8 mouse cellular contexts compared by ENCODE assay signal in genomic region chr4:21814029-21814428, GRCm38 (mm10). TPM values are rescaled to one million over a fixed set of nuclear protein-coding genes. Genes with fewer than 3 reads are reported as not detected.
A peak's percentile ranks its signal among the peaks of the same experiment; 100 is the strongest.
DNase-seq lines count a peak whose midpoint lies in the region; ATAC-seq and TF ChIP-seq lines count a peak whose summit lies in the region.
"Had no signal": no experiment of that assay in that cellular context is flagged by ENCODE, and none has a peak within 500 bp of the region (broad histone marks: within the 10 kb centered on the region; RNA-seq: fewer than 3 reads in every experiment).

No protein-coding gene starts in this region.

- TF ChIP-seq RAD21 in MEL (IDR thresholded peaks at IDR 0.05; ENCODE audit: low read depth, low read length), result peak; percentile 91

- TF ChIP-seq EP300 in MEL (IDR thresholded peaks at IDR 0.05; ENCODE audit: low read depth in 1 of 2, low read length in 2 of 2), result no peak

- H3K36me3 ChIP-seq in MEL (ENCODE audit: control insufficient read depth in 1 of 2, insufficient read depth in 2 of 2, low read length in 2 of 2), result peaks cover 0 to 8% of the 10 kb centered on the region in 2 experiments; a peak in 2 of 4 replicates
- no peaks in the 10 kb centered on the region for H3K36me3 ChIP-seq in hindbrain, embryonic 11.5 days (ENCODE audit: control insufficient read depth, insufficient read depth, low read length)
- H3K36me3 ChIP-seq in lung, embryonic 16.5 days (ENCODE audit: control insufficient read depth, insufficient read depth, low read length), result peaks cover 18% of the 10 kb centered on the region

- peak; percentile 81 for DNase-seq in MEL (ENCODE audit: low read depth, low spot score)
- DNase-seq in brain, adult 2 months (ENCODE audit: low read depth, low spot score), result peak; percentile 76
- peak; percentile 17 for DNase-seq in fibroblast of lung, adult 2 months (ENCODE audit: low read depth)
- DNase-seq in hindbrain, embryonic 11.5 days (ENCODE audit: low spot score), result peak; percentile 76
- peak; percentile 43 to 45 for DNase-seq in layer of hippocampus, adult 2 months (ENCODE audit: low spot score in 2 of 2)
- peak; percentile 49 for DNase-seq in retina, postnatal 7 days (ENCODE audit: low read depth, low spot score)

- no peak overlapping the region for H3K4me2 ChIP-seq in hindbrain, embryonic 11.5 days (replicated peaks; ENCODE audit: low read depth, low read length)
- H3K4me2 ChIP-seq in lung, embryonic 16.5 days (ENCODE audit: low read depth, low read length), result no peak overlapping the region

- peak; percentile 86 for ATAC-seq in hindbrain, embryonic 11.5 days (ENCODE audit: low FRiP score)
- peak; percentile 54; the same call in 1 of the 2 replicates for ATAC-seq in lung, embryonic 16.5 days (ENCODE audit: low read depth)

- peak; percentile 67 to 93 (median 89) for TF ChIP-seq CTCF in MEL (IDR thresholded peaks at IDR 0.05 in 2 of 3, conservative IDR thresholded peaks at IDR 0.05 in 1 of 3; ENCODE audit: control insufficient read depth in 1 of 3, insufficient read depth in 1 of 3, low read depth in 2 of 3, low read length in 3 of 3, poor library complexity in 1 of 3, severe bottlenecking in 1 of 3)
- peak; percentile 96 for TF ChIP-seq CTCF in layer of hippocampus, adult 2 months (conservative IDR thresholded peaks at IDR 0.05)

- no peak overlapping the region for H3K9ac ChIP-seq in MEL (ENCODE audit: control insufficient read depth, low read depth, low read length, poor library complexity, severe bottlenecking)
- no peak overlapping the region for H3K9ac ChIP-seq in hindbrain, embryonic 11.5 days (ENCODE audit: low read depth, low read length)
- no peak overlapping the region for H3K9ac ChIP-seq in lung, embryonic 16.5 days (ENCODE audit: low read length)

- H3K27me3 ChIP-seq in MEL (ENCODE audit: control insufficient read depth in 1 of 2, insufficient read depth in 2 of 2, low read length in 2 of 2), result no peaks in the 10 kb centered on the region
- no peaks in the 10 kb centered on the region for H3K27me3 ChIP-seq in hindbrain, embryonic 11.5 days (ENCODE audit: control insufficient read depth, insufficient read depth, low read length)
- no peaks in the 10 kb centered on the region for H3K27me3 ChIP-seq in lung, embryonic 16.5 days (ENCODE audit: control insufficient read depth, insufficient read depth, low read depth, low read length)

- H3K4me1 ChIP-seq in MEL (ENCODE audit: control insufficient read depth in 1 of 2, insufficient read depth in 2 of 2, low read length in 2 of 2), result no peaks in the 10 kb centered on the region
- no peaks in the 10 kb centered on the region for H3K4me1 ChIP-seq in hindbrain, embryonic 11.5 days (replicated peaks; ENCODE audit: control insufficient read depth, insufficient read depth, low read length)
- no peaks in the 10 kb centered on the region for H3K4me1 ChIP-seq in lung, embryonic 16.5 days (replicated peaks; ENCODE audit: control insufficient read depth, insufficient read depth, low read length)

- H3K9me3 ChIP-seq in MEL (replicated peaks; ENCODE audit: insufficient read depth, low read length), result no peaks in the 10 kb centered on the region
- no peaks in the 10 kb centered on the region for H3K9me3 ChIP-seq in hindbrain, embryonic 11.5 days (ENCODE audit: control insufficient read depth, low read length)
- H3K9me3 ChIP-seq in lung, embryonic 16.5 days (ENCODE audit: control insufficient read depth, low read length), result no peaks in the 10 kb centered on the region

- H3K79me2 ChIP-seq in MEL (ENCODE audit: control insufficient read depth, insufficient read depth, low read length, poor library complexity), result no peaks in the 10 kb centered on the region

- no peak overlapping the region for H3K27ac ChIP-seq in MEL (ENCODE audit: control insufficient read depth, low read depth, low read length)
- H3K27ac ChIP-seq in hindbrain, embryonic 11.5 days (ENCODE audit: low read depth, low read length), result no peak overlapping the region
- H3K27ac ChIP-seq in layer of hippocampus, adult 2 months, result no peak overlapping the region
- no peak overlapping the region for H3K27ac ChIP-seq in lung, embryonic 16.5 days (ENCODE audit: low read length)
- H3K27ac ChIP-seq: macrophage had no signal

- no peak for TF ChIP-seq POLR2A in MEL (IDR thresholded peaks at IDR 0.05; ENCODE audit: control insufficient read depth in 1 of 2, insufficient read depth in 1 of 2, low read depth in 1 of 2, low read length in 2 of 2, poor library complexity in 1 of 2)

- H3K4me3 ChIP-seq in MEL (ENCODE audit: control insufficient read depth in 1 of 2, insufficient read depth in 1 of 2, low read depth in 2 of 2, low read length in 2 of 2), result no peak overlapping the region
- no peak overlapping the region for H3K4me3 ChIP-seq in hindbrain, embryonic 11.5 days (ENCODE audit: low read depth, low read length)
- no peak overlapping the region for H3K4me3 ChIP-seq in layer of hippocampus, adult 2 months
- no peak overlapping the region for H3K4me3 ChIP-seq in lung, embryonic 16.5 days (ENCODE audit: low read length)

- WGBS in hindbrain, embryonic 11.5 days, result 41% methylated on average over 2 of the region's 2 CpGs
- WGBS in lung, embryonic 16.5 days, result 35% methylated on average over 2 of the region's 2 CpGs

TF ChIP-seq in MEL, 35 proteins besides CTCF, POLR2A, EP300 and RAD21:
- TF ChIP-seq GABPA (IDR thresholded peaks at IDR 0.05; ENCODE audit: low read depth, low read length) (no peak), SIN3A (IDR thresholded peaks at IDR 0.05; ENCODE audit: low read length) (no peak), USF2 (IDR thresholded peaks at IDR 0.05; ENCODE audit: borderline replicate concordance in 1 of 2, insufficient read depth in 1 of 2, low read depth in 1 of 2, low read length in 2 of 2) (no peak), MYC (IDR thresholded peaks at IDR 0.05; ENCODE audit: low read depth, low read length) (peak; percentile 82), SMC3 (IDR thresholded peaks at IDR 0.05; ENCODE audit: low read depth, low read length) (peak; percentile 80), POLR2AphosphoS2 (IDR thresholded peaks at IDR 0.05; ENCODE audit: low read length) (no peak), MXI1 (IDR thresholded peaks at IDR 0.05; ENCODE audit: low read depth, low read length) (peak; percentile 32; the same call in 1 of the 2 replicates), ZC3H11A (IDR thresholded peaks at IDR 0.05; ENCODE audit: low read depth, low read length) (peak; percentile 61), MAZ (IDR thresholded peaks at IDR 0.05; ENCODE audit: low read depth, low read length) (no peak)

RNA-seq across cellular contexts. Expression of gene Pnisr, which starts 33.4 kb away (rescaled TPM):
- 31.7 and 33.6 TPM in 2 replicates for total RNA-seq in MEL (2012; rRNA removed)
- 10 to 100 TPM in 1 of 2 experiments, not detected in 1; 99.0 TPM for polyA plus RNA-seq in MEL (2012; ENCODE audit: insufficient read depth in 1 of 2, insufficient read length in 2 of 2, low read depth in 1 of 2, low replicate concordance in 2 of 2, missing spikeins in 1 of 2)
- polyA plus RNA-seq in hindbrain, embryonic 11.5 days (2014; fragmentation: Nextera tagmentation; extraction: Ambion mirVana), result 177 and 209 TPM in 2 replicates
- 100 to 1,000 TPM; 222 to 250 TPM for total RNA-seq in layer of hippocampus, adult 2 months (2021)
- polyA plus RNA-seq in lung, embryonic 16.5 days (2015; fragmentation: Nextera tagmentation; extraction: Ambion mirVana), result 133 and 150 TPM in 2 replicates

RNA-seq across cellular contexts. Expression of gene Tstd3, which starts 47.0 kb away (rescaled TPM):
- 11.7 and 13.7 TPM in 2 replicates for total RNA-seq in MEL (2012; rRNA removed)
- 10 to 100 TPM in 1 of 2 experiments, not detected in 1; 18.5 TPM for polyA plus RNA-seq in MEL (2012; ENCODE audit: insufficient read depth in 1 of 2, insufficient read length in 2 of 2, low read depth in 1 of 2, low replicate concordance in 2 of 2, missing spikeins in 1 of 2)
- polyA plus RNA-seq in hindbrain, embryonic 11.5 days (2014; fragmentation: Nextera tagmentation; extraction: Ambion mirVana), result 29.3 and 32.0 TPM in 2 replicates
- 10 to 100 TPM; 23.0 to 24.9 TPM for total RNA-seq in layer of hippocampus, adult 2 months (2021)
- 8.0 and 8.4 TPM in 2 replicates for polyA plus RNA-seq in lung, embryonic 16.5 days (2015; fragmentation: Nextera tagmentation; extraction: Ambion mirVana)

RNA-seq across cellular contexts. Expression of gene Usp45, which starts 47.1 kb away (rescaled TPM):
- total RNA-seq in MEL (2012; rRNA removed), result 8.2 and 8.7 TPM in 2 replicates
- polyA plus RNA-seq in MEL (2012; ENCODE audit: insufficient read depth in 1 of 2, insufficient read length in 2 of 2, low read depth in 1 of 2, low replicate concordance in 2 of 2, missing spikeins in 1 of 2), result 1 to 10 TPM in 1 of 2 experiments, not detected in 1; 6.4 TPM
- polyA plus RNA-seq in hindbrain, embryonic 11.5 days (2014; fragmentation: Nextera tagmentation; extraction: Ambion mirVana), result 14.3 and 17.4 TPM in 2 replicates
- 10 to 100 TPM; 49.7 to 51.8 TPM for total RNA-seq in layer of hippocampus, adult 2 months (2021)
- polyA plus RNA-seq in lung, embryonic 16.5 days (2015; fragmentation: Nextera tagmentation; extraction: Ambion mirVana), result 9.5 and 10.5 TPM in 2 replicates

Comparison
In these comparisons a context has a peak if more than half of its experiments do, and no peak if none do; other contexts are left out.
1. DNase-seq: peak in every context shown above with its lines; median percentile 81 in MEL; 76 in brain, adult 2 months; 76 in hindbrain, embryonic 11.5 days; 49 in retina, postnatal 7 days; 44 in layer of hippocampus, adult 2 months; 17 in fibroblast of lung, adult 2 months.